Mouse (Mus musculus) adrenal gland, postnatal 14 days (tissue): ENCODE measurements at regions not wholly inside any gene's neighbourhood (a gene's known extent, or its start where the extent isn't known, plus 50 kb on each side); places are given as distances from the start of the nearest gene placed in this dataset.

Source experiments
- DNase-seq: peaks from one replicate; pipeline ENCODE4 v3.0.0; 2021; ENCODE audit warnings: mixed read lengths

DNA sequence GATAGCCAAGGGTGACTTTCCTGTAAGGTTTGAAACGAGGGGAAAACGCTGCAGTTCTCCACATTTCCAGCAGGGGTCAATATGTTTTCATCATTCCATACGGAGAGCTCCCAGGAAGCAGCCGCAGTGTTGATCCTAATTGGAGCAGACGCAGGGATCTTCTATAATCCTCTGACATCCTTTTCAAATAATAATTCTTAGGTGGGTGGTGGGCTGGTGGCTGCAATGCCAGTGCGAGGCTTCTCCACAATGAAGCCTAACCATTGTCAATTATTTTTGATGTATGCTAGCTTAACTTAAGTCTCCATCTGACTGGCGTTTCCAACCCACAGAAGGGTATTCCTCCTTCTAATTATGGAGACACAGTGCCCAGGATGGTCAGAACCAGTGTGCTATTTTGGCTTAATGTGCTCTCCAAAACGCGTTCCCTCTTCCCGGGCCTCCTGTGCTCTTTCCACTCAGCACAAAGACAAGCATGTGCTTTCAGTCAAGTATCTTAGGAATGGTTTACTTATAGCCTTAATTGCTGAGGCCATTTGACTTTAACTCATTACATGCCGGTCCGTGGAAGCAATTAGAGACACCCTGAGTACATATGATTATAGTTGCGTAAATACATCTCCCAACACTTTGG is 331.6 kb upstream of the Tet2 start:
- peak; percentile 75 for DNase-seq

DNA sequence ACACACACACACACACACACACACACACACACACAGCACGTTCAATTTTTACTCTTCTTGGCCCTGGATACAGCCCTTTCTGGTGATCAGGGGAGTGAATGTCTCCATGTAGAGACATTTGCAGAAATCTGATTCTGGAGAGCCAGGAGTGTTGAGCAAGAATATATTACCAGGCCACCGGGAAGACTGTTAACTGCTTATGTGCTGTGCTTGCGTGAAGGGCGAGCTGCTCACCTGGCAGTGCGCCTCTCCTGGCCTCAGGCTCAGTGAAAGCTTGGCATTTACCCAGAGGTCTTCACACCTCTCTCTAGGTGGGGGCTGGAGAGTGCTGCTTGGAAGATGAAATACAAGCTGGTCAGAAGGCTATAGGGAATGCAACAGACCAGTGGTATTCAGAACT is 332.4 kb upstream of the Tet2 start:
- DNase-seq, result peak; percentile 22

GRCm38 (mm10) chr3:133880626-133881025 is 335.7 kb upstream of the Tet2 start:
- no peak for DNase-seq

- no peak for DNase-seq
These were observed 334.4 kb upstream of the Cxxc4 start for GRCm38 (mm10) chr3:133901931-133902330.

DNA sequence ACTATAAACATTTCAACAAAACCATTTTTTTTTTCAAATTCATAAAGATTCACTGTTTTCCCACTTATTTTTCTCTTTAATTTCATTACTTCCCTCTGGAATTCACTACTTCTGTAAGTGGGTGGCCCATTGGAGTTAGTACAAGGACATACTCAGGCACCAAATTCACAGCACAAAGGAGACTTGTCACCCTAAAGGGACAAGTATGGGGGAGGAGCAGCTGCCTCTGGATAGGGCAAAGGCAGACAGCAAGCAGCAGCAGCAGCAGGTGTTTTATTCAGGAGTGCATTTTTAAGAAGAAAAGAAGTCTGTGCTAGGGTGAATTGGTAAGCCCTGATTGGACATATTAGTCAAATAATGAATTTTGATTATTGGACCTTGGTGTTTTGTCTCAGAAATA is 314.1 kb upstream of the Cxxc4 start:
- no peak for DNase-seq

DNA sequence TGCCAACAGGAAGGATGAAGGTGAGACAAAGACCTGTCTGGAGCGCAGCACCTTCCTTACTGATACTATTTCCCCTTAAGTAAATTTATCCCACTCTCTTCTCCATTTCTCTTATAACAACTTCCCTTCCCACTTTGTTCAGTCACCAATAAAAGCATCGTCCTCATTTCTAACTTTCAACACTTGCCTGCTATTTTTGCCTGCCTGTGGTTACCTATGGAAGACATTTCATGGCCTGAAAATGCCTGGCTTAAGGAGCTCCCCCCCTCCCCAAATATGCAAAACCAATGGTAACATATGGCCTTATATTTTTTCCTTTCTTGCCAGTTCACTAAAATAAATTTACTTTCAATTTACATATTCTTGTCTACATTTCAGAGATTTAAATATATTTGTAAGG is 271.0 kb upstream of the Cxxc4 start:
- no peak for DNase-seq

DNA sequence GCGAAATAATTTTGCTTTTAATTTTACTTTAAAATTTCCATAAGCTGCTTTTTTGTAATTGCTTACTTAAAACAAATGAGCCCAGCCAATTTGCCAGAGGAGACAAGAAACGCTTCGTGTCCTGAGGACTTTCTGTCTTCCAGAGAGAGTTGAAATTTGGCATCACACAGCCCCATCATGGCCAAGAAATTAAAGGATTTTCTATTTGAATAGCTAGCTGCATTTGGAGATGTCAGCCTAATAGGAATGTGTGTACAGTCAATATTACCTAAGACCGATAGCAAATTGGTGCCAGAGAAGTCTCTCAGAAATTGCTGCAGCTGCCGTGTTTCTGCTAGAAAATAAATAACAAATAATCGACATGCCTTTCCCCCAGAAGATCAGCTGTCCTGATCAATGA is 268.1 kb upstream of the Cxxc4 start:
- DNase-seq, result no peak

GRCm38 (mm10) chr3:133972774-133973173 is 263.5 kb upstream of the Cxxc4 start:
- no peak for DNase-seq

DNA sequence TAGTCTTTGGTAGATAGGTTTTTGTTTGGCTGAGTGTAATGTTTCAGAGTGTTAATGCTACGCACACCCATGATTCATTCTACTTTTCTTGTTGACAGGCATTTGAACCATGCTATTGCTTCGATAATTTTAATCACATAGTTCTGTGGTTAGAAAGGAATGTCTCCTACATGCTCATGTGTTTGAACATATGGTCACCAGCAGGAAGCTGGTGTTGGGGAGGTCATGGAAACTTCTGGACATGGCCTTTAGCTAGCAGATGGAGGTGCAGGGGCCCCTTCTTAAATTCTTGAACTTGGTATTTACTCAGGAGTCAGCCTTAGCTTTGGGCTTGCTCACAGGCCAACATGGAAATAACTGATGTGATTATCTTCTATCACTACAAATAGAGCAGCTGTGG is 248.6 kb upstream of the Cxxc4 start:
- no peak for DNase-seq

DNA sequence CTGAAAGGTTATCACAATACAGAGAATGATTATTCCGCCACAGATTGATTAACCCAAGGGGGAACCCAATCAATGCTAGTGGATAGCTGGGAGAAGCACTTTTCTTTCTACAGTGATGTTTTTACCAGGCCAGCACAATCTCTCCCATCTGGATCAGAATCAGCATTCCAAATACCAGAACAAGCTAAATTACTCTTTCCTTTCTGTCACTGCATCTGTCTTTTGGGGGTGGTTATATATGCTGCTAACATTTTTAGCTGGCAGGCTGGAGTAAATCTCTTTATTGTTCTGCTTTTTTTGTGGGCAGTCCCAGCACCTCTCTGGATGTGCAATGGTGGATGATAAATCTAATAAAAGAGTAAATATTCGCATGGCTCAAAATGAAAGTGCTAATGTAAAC is 242.3 kb upstream of the Cxxc4 start:
- DNase-seq, result no peak

DNA sequence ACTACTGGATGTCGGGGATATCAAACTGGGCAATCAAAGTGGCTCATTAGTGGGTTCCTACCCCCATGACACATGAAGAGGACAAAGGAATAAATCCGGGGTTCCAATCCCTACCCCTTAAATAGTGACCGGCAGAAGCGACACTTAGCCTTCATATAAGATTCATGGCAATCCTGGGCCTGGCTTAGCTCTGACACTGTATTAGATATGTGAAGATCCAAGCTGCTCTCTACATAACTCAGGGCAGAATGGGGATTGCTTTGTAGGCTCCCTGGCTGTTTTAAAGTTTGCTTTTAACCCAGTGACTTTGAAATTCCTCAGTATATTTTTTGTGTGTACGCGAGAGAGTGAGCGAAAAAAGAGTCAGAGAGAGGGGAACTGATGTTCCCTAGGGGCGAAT is 236.3 kb upstream of the Cxxc4 start:
- no peak for DNase-seq

DNA sequence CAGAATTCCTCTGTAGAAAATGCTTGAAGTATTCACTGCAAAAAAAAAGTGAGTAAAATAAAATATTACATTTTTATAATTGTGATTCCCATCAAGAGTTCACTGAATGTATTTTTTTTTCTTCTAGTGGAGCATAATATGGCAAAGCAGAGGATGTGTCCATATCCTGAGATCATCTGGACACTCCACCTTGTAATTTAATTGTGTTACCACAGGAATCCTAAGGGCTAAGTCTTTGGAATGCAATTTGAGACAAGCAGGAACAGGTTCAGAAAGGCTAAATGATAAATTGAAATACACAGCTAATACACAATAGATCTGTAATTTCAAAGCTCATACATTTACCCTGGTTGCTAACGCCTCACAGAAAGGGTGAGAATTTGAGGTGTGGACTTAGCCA is 235.7 kb upstream of the Cxxc4 start:
- DNase-seq, result no peak

GRCm38 (mm10) chr3:134014805-134015204 is 221.5 kb upstream of the Cxxc4 start:
- no peak for DNase-seq

DNA sequence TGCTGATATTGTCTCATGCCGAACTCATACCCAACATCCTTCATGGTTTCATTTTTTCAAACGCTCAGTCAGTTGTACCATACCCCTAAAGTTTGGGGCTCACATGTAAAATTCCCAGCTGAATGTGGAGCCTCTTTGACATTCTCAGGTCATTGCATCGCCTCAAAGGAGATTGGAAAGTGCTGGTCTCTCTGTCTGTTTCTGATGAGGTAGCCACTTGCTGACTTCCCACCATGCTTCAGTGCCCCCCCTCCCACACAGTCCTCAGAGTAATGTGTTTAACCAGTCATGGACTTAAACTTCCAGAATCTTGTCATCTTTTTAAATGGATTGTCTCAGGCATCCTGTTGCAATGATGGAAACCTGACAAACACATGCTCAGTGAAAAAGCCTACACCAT is 220.9 kb upstream of the Cxxc4 start:
- DNase-seq, result no peak

DNA sequence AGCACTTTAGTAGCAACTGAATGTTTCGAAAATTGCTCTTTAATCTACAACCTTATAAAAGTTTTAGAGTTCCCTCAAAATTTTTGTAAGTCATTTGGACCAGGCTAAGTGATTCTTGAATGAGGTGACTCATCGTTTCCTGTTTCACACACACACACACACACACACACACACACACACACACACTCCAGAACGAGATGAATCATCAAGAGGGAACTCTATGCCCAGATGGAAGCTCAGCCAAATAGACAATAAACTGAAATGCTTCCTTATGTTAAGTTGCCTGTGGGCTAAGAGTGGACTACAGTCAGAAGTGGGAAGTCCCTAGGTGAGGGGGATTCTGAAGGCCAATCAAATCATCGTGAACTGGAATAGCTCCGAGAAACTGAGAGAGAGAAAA is 202.4 kb upstream of the Cxxc4 start:
- DNase-seq, result peak; percentile 50

DNA sequence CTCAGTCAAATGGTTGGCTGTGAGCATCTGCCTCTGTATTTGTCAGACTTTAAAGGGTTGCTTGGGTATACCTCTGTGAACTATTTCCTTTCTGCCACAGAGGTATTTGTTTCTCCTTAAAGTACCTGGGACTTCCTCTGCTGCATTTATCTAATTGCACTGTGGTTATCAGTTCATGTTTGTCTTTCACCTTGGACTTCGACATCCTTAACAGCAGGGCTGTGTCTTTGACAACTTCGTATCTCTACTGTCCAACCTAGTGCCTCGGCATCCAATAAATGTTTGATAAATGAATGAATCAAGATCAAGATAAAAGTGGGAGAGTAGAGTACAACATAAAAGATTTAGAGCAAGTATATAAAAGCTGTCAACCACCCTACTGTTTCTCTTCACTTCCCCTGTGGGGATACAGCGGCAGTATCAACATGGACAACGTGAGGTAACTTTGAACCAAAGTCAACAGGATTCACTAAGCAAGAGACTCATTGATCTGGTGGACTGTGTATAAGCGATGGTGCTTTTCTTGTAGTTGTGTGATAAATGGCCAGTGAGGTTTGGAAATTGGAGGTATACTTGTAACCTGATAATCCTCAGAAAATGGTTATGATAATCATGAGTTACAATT is 199.9 kb upstream of the Cxxc4 start:
- no peak for DNase-seq

DNA sequence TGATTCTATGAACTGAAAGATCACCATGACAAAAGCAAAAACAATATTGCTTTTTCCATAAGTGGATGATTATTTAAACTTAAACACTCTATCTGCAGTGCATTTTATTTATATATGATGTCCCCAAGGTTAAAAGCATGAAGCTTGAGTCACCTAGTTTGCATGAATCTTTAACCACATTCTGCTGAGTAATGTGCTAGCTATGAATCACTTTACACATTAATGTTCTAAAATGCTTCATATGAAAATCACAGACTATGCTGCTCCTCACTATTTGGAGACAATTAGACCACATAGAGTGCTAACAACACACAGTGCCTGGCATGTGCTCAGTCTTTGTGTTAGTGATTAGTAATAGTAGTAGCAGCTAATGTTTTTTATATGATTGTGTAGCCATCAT is 185.6 kb upstream of the Cxxc4 start:
- DNase-seq, result no peak

GRCm38 (mm10) chr3:134082461-134082860 is 153.8 kb upstream of the Cxxc4 start:
- no peak for DNase-seq

DNA sequence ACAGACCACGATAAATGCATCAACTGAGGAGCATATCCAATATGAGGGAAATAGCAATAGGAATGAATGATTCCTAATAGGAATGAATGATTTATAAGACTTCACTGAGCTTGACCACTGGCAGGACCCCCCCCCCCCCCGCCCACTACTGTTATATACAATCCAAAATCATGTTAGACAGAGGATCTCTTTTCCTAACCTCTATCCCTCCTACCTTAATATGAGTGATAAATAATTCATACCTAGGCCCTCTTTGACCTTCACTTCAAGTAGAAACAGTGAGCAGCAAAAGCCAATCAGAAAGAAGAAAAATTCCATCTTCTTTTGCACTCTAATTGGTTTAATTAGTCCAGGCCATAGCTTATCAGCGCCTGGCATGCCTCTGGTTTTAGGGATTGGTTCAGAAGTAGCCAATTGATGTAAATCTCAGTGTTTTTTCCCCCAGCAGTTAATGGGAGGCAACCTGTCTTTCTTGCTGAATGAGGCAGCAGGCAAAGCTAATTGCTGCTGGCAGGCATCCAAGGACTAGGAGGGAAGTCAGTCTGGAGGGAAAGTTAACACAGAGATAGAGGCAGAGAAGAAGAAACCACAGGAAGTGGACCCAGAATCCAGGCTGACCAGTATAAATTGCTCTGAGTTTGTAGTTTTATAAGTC is 136.7 kb upstream of the Cxxc4 start:
- DNase-seq, result peak; percentile 54

DNA sequence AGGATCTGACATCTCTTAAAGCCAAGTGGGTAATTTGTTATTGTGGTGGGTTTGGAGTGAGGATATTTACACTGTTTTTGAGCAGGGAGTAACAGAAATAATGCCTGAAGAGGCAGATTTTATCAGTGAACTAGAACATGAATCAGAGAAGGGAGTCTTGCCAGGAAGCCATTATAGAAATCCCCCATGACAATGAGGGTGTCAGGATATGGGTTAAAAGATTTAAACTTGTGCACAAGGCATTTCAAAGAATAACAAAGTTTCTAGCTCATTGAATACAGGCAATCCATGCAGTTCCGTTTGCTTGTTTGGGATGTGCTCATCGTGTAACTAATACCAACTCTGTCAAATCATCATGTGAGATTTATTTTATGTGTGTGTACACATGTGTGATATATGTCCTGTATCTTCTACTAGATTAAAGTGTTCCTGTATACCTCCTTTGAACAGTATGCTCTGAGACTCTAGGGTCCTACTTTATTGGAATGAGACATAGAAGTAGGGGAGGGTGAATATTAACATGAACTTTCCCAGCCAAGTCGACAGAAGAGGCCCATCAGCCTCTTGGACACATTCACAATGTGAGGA is 134.0 kb upstream of the Cxxc4 start:
- no peak for DNase-seq

- DNase-seq, result no peak
These were observed 131.7 kb upstream of the Cxxc4 start for GRCm38 (mm10) chr3:134104625-134105024.

- peak; percentile 18 for DNase-seq
These were observed 131.2 kb upstream of the Cxxc4 start for GRCm38 (mm10) chr3:134105112-134105511.

DNA sequence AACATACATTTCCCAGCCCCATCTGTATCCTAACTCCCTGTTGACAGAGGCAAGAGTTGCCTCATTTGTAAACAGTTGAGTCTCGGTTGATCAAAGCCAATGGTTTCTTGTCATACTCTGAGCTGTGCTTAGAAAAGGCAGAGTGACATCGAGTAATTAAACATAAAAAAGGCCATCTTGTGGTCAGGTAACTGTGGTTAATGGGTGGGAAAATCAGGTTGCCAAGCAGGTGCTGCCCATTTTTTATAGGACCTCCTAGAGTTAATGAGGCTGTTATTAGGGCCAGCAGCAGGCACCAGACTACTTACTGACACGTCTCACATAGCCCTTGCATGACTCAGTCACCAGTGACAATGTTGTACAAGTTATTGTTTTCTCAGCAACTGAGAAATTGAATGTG is 130.7 kb upstream of the Cxxc4 start:
- DNase-seq, result no peak

GRCm38 (mm10) chr3:134114501-134114900 is 121.8 kb upstream of the Cxxc4 start:
- no peak for DNase-seq
